Mouse (Mus musculus) cerebellum, adult 2 months (tissue): ENCODE data around the gene Cwc22. TPM values are rescaled to one million over a fixed set of nuclear protein-coding genes. Genes with fewer than 3 reads are reported as not detected.

Source experiments
- DNase-seq, 2 experiments: peaks; one replicate each; pipeline ENCODE4 v3.0.0; 2021
- H3K27ac ChIP-seq: fragments of 200-500 bp; 2 replicates; pipeline ENCODE4 v1.5.1; 2012; ENCODE audit warnings: low read length, control low read depth, inconsistent platforms; ENCODE audit not compliant: insufficient read depth
- H3K27me3 ChIP-seq: fragments of 200-500 bp; 2 replicates; pipeline ENCODE4 v1.6.1; 2012; ENCODE audit warnings: inconsistent platforms, mild to moderate bottlenecking, low read length, moderate library complexity; ENCODE audit not compliant: control insufficient read depth, insufficient read depth
- H3K4me1 ChIP-seq: fragments of 200-500 bp; 2 replicates; pipeline ENCODE4 v1.6.1; 2011; ENCODE audit warnings: low read length; ENCODE audit not compliant: control insufficient read depth, insufficient read depth
- H3K4me3 ChIP-seq: fragments of 200-500 bp; replicated peaks from 2 replicates; pipeline ENCODE3; 2011; ENCODE audit warnings: mild to moderate bottlenecking, low read depth, low read length, control low read depth; ENCODE audit not compliant: insufficient read depth
- CTCF ChIP-seq: fragments of 200-500 bp; IDR thresholded peaks from 2 replicates; pipeline ENCODE4 v1.5.1; 2011; ENCODE audit warnings: low read depth, mild to moderate bottlenecking, control low read depth, low read length, moderate library complexity, borderline replicate concordance; ENCODE audit not compliant: insufficient read depth
- POLR2A ChIP-seq: fragments of 200-500 bp; IDR thresholded peaks from 2 replicates; pipeline ENCODE4 v1.6.1; 2011; ENCODE audit warnings: low read length, control low read depth, borderline replicate concordance; ENCODE audit not compliant: insufficient read depth
- WGBS: fragments of 180-500 bp; shearing (Covaris S2); methylation state at CpG from one replicate; pipeline ENCODE4 v1.1.7; 2018; 5-methylcytosine and 5-hydroxymethylcytosine counted together
- polyA plus RNA-seq: library from polyadenylated mRNA; depleted of rRNA; stranded (reverse); fragments of >200 nt; gene quantifications from 2 replicates; pipeline ENCODE4 v1.2.3, GENCODE M21; 2012

Cwc22 gene
- polyA plus RNA-seq, 1 experiment, result 30.3 TPM

DNA sequence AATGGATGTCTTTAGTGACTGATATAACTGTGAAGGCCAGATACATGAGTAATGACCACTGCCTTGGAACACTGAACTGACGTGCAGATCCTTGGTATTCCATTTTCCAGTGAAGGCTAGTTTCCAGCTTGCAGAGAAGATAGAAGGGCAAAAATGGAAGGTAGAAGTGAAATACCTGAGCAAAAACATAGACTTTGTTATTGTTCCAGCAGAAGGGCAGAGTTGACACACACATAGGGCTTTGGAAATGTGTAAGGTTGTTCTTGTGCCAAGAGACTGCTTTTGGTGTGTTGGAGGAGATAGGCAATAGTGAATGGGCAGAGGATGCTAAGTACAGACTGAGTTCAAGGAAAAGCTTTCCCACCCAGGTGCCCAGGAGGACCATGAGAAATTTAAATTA is 28.8 kb upstream of the Cwc22 start:
- Histone ChIP-seq H3K4me3 (no peak overlapping the region), H3K4me1 (no peaks in the 10 kb centered on the region), H3K27me3 (no peaks in the 10 kb centered on the region), H3K27ac (no peak overlapping the region)
- TF ChIP-seq CTCF (no peak), POLR2A (no peak)
- 95% methylated on average over 1 of the region's 1 CpGs for WGBS
- no peak for DNase-seq

DNA sequence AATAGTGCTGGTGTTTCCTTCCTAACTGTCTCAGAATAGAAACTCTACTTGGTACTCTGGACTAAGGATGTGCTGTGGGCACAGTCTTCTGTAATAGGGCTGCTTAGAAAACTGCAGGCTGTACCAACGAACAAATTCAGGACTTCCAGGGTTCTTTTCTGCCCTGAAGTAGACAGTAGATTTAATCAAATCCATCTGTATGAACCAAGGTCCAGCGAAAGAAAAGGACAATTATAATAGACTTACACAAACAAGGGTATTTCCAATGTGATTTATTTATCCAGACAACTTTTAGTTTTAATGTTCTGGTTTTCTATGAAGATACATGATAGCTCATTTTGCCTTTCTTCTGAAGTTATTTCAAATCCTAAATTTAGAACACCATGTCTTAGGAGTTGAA is 28.2 kb upstream of the Cwc22 start:
- WGBS, result 76% methylated on average over 2 of the region's 2 CpGs
- H3K4me3 ChIP-seq, result no peak overlapping the region
- no peaks in the 10 kb centered on the region for H3K4me1 ChIP-seq
- no peaks in the 10 kb centered on the region for H3K27me3 ChIP-seq
- H3K27ac ChIP-seq, result no peak overlapping the region
- DNase-seq, result no peak
- no peak for TF ChIP-seq POLR2A
- no peak for TF ChIP-seq CTCF

DNA sequence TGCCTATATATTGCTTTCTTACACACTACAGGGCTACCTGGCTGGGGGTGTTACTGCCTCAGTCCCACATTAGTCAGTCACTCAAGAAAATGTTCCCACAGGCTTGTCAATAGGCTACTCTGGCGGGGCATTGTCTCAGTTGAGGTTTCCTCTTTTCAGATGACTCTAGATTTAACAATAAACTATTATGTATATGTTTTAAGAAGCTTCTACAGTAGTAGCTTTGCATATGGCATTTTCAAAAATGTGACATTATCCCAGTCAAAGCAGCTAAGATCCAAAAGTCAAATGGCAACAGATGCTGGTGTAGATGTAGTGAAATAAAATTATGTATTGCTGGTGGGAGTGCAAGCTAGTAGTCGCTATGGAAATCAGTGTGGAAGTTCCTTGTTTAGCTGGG is 27.1 kb upstream of the Cwc22 start:
- Histone ChIP-seq H3K4me1 (no peaks in the 10 kb centered on the region), H3K27me3 (no peaks in the 10 kb centered on the region), H3K27ac (no peak overlapping the region), H3K4me3 (no peak overlapping the region)
- 78% methylated on average over 2 of the region's 2 CpGs for WGBS
- DNase-seq, result no peak
- no peak for TF ChIP-seq POLR2A
- TF ChIP-seq CTCF, result no peak

DNA sequence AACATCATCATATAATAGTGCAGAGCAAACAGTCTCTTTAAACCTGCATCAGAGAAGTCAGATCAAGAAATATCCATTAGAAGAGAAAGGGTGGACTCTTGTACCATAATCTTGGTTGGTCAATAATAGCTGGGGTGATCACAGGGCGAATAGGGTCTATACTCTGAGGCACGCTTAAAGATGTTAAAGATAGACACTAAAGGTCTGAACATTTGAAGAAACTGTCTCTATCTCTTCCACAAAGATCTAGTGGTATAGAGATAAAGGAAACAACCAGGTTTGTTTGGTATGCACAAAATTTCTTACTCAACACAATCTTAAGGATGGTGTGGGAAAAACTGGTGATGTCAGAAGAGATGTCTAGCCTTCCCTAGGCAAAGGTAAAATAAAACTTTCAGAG is 26.4 kb upstream of the Cwc22 start:
- DNase-seq, result no peak
- no peaks in the 10 kb centered on the region for H3K27me3 ChIP-seq
- no peak for TF ChIP-seq POLR2A
- no peak for TF ChIP-seq CTCF
- H3K4me3 ChIP-seq, result no peak overlapping the region
- WGBS, result 97% methylated on average over 2 of the region's 2 CpGs
- no peak overlapping the region for H3K27ac ChIP-seq
- H3K4me1 ChIP-seq, result no peaks in the 10 kb centered on the region

DNA sequence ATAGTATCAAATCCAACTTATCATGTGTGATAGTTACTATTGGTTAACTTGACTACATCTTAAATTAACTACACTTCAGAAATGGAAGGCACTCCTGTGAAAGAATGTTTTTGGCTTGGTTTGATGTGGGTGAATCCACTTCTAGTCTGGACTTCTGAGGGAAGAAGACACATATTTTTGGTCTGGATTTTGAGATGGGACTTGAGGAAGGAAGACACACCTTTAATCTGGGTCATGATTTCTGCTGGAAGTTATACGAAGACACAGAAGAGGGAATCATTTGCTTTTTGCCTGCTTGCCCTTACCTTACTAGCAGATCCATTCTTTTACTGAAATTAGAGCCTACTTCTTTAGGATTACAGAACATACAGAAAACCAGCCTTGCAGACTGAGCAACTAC is 25.7 kb upstream of the Cwc22 start:
- no peak overlapping the region for H3K27ac ChIP-seq
- no peak for DNase-seq

DNA sequence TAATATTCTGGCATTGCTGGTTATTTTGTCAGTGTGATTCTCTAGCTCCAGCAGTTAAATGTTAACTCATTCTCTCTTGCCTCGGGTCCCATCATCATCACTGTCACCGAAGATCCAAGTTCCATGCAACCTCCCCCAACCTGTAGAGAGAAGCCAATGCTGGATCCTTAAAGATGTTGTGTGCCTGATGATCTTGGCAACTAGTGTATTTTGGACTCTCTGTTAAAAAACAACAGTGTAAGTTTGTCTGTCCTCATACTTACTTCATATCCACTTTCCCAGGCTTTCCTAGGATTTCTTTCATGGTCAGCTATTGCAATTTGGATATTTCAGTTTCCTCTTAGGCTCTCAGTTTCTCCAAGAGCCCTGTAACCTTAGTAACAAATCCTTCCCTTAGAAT is 25.2 kb upstream of the Cwc22 start:
- Histone ChIP-seq H3K27me3 (no peaks in the 10 kb centered on the region), H3K4me3 (no peak overlapping the region), H3K4me1 (no peaks in the 10 kb centered on the region), H3K27ac (no peak overlapping the region)
- TF ChIP-seq POLR2A (no peak), CTCF (no peak)
- WGBS, result 76% methylated on average over 2 of the region's 2 CpGs
- DNase-seq, result no peak

More for the DNA sequence above, 25.7 kb upstream of the Cwc22 start:
- Histone ChIP-seq H3K27me3 (no peaks in the 10 kb centered on the region), H3K4me1 (no peaks in the 10 kb centered on the region), H3K4me3 (no peak overlapping the region)
- 97% methylated on average over 1 of the region's 1 CpGs for WGBS
- TF ChIP-seq POLR2A (no peak), CTCF (no peak)

DNA sequence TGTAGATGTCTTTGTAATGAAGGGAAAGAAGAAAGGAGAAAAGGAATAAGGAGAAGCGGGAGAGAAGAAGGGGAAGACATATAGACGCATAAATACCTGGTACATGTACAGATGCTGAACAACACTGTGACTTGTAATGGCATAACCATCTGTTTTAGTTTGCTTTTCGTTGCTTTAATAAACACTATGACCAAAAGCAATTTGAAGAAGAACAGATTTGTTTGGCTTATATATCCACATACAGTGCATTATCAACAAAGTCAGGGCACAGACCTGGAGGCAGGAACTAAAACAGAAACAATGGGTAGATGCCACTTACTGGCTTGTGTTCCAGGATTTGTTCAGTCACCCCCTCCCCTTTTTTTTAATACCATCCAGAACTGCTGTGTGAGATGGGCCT is 24.4 kb upstream of the Cwc22 start:
- Histone ChIP-seq H3K27ac (no peak overlapping the region), H3K4me3 (no peak overlapping the region), H3K4me1 (no peaks in the 10 kb centered on the region), H3K27me3 (no peaks in the 10 kb centered on the region)
- no peak for DNase-seq
- WGBS, result 85% methylated on average over 3 of the region's 3 CpGs
- TF ChIP-seq CTCF, result no peak

DNA sequence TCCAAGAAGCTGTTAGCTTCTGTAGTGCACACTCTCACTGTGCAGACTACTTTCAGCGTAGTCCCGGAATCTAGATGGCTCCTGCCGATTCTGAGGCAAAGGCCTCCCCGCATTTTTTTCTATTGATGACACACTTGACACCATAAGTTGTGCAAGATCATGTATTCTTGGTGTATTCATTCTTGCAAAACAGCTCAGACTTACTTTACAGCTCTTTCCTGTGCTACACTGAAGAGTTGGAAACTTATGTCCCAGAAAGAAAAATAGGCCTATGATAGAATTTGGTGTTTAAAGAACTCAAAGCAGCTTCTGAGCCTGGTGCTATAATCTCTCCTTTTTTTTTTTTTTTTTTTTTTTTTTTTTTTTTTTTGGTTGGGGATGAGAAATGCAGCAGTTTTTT is 23.8 kb upstream of the Cwc22 start:
- Histone ChIP-seq H3K4me1 (no peaks in the 10 kb centered on the region), H3K4me3 (no peak overlapping the region), H3K27me3 (no peaks in the 10 kb centered on the region), H3K27ac (no peak overlapping the region)
- 98% methylated on average over 4 of the region's 4 CpGs for WGBS
- no peak for TF ChIP-seq CTCF
- no peak for TF ChIP-seq POLR2A
- no peak for DNase-seq

DNA sequence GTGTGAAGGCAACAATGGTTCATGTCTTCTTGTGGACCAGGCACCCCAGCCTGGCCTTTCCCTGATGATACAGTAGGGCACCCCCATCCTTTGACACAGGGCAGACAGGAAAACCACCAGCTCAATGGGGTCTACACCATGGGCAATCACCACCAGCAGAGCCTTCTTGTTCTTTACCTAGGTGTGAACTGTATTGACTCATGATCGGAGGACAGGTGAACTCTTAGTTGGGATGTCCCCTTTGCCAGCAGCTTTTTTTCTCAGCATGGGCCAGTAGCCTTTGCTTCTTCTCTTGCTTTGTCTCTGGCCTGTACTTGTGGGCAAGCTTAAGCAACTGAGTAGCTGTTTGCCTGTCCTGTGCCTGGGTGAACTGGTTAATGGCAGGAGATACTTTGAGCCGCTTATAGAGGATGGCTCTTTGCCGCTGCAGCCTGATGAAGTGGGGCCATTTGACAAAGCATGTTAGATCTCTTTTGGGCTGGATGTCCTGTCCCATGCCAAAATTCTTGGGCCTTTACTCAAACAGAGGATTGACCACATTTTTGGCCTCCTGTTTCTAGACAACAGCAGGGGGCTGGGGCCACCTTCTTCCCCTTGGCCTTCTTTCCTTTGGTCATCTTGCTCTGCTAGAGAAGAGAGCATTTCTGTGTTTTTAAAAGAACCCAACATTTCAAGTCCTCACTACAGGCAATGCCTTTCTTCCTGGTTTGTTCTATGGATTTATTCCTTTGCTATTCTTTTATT is 16.4 kb upstream of the Cwc22 start:
- WGBS, result 95% methylated on average over 3 of the region's 3 CpGs
- no peak overlapping the region for H3K27ac ChIP-seq
- no peak for DNase-seq
- no peak overlapping the region for H3K4me3 ChIP-seq
- H3K4me1 ChIP-seq, result no peaks in the 10 kb centered on the region
- H3K27me3 ChIP-seq, result no peaks in the 10 kb centered on the region
- no peak for TF ChIP-seq POLR2A
- no peak for TF ChIP-seq CTCF
